Mouse (Mus musculus) frontal cortex, postnatal 14 days (tissue): ENCODE measurements around the gene Slc44a3.

ENCODE experiments used
- DNase-seq, 2 experiments: peaks; one replicate each; pipeline ENCODE4 v3.0.0; 2022; ENCODE audit warnings: low spot score in 2 of 2

The Slc44a3 gene

DNA sequence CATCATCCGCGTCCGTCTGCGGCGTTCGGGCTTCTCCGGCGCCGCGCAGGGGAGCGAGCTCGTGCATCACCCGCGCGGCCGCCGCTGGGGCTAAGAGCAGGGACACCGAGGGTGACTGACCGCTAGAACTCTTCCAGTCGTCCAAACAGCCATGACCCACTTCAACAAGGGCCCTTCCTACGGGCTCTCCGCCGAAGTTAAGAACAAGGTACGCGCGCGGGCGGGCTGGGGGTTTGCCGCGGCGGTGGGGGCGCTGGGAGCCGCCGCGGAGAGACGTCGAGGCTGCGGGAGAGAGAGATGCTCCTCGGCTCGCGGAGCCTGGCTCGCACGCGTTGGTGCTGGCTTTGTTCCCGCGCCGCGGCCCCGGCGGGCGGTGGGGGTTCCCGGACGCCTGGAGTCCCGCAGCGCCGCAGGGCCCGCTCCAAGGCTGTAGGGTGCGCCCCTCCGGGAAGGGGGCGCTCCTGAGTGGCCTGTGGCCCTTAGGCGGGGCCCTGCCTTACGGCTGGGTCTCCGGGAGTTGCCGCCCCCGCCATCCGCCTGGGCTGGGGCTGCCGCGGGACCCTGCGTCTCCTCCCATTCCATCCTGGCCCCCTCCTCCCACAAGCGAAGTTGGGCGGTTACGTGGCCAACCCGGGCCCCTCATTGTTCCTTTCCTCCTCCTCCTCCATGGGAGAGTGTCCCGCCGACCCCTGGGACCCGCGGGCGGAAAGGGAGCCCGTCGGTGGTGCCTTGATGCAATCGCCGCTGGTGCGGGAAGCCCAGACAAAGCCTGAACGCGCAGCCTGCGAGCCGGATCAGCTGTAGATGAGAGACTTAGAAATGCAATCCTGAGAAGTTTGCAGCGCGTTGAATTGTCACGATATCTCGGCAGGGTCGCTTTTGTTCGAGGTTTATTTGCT, 105.3 kb downstream of the Slc44a3 start:
- DNase-seq = peak; percentile 54 to 55

DNA sequence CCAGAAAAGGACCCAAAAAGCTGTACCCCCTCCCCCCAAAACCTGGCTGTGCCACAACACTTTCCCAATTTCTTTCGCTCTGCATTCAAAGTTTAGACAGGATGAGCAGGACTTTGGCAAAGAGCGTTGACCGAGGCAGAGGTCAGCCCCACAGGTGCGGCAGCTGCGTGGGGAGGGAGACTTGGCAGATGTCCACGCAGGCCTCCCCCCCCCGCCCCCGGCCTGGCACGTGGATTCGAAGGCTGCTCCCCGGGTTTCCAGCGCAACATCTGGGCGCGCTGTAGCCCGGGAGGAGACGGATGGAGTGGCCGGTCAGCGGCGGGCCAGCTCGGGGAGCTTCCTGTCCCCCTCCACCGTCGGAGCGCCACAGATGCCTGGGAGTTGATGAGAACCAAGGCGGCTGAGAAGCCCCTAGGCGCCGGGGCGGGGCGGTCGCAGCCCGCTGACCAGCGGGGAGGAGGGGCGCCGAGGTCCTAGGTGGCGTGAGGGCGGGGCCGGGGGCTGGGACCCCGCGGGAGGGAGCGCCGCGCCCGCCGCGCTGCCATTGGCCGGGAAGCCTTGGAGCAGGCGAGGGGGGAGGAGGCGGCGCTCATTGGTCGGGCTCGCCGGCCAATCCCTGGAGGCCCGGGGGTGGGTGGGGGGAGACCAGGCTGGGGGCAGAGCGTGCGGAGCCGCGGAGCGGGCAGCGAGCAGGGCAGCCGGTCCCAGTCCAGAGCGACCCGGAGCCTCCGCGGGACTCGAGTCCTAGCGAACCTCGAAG, 106.2 kb downstream of the Slc44a3 start, which contains the start of gene Cnn3:
Gene Cnn3, plus strand, starts transcription at position 637 of the 760 bp plus-strand sequence.
- DNase-seq = peak; percentile 61 to 66

DNA sequence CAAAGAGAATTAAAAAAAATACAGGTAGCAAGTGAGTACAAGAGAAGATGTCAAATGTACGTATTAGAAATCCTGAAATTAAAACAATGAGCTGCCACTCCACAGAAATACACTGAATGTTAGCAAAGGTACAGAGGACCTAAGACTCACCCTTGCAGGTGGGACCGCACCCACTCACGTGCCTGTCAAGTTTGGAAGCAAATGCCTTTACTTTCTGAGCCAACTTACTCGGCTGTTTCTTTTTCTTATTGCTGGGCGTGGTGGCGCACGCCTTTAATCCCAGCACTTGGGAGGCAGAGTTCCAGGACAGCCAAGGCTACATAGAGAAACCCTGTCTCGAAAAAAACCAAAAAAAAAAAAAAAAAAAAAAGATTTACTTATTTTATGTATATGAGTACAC, 109.8 kb downstream of the Slc44a3 start:
- DNase-seq = no peak

DNA sequence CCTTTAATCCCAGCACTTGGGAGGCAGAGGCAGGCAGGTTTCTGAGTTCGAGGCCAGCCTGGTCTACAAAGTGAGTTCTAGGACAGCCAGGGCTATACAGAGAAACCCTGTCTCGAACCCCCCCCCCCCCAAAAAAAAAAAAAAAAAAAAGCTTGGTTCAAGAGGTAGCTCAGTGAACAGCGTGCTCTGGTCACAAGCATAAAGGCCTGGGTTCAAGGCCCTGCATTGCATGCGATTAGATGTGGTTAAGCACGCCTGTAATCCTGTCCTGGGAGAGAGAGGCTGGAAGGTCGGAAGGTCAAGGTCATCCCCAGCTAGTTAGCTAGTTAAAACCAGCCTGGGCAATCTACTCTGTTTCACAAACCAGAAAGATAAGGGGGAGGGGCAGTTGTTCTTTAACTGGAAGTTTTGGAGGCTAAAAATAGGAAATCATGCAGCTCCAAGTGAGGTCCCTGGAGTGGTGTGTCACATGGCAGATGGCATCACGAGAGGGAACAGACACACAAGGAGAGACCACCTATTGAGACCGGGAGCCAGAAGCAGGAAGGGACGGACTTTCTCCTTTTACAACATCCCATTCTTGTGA, 113.3 kb downstream of the Slc44a3 start:
- no peak for DNase-seq

DNA sequence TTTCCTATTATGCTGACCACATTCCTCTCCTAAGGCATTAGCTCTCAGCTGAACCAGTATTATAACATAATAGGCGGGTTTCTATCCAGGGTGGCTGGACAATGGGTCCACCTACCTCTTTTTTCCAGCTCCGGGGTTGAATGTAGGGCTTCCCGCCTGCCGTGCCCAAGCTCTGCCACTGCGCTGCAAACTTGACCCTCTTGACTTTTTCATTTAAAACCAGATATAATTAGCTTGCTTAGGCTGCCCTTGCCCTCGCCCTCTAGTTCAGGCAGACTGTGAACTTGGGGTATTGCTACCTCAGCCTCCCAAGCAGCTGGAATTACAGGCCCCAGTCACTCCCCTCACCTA, 114.0 kb downstream of the Slc44a3 start:
- DNase-seq = no peak

DNA sequence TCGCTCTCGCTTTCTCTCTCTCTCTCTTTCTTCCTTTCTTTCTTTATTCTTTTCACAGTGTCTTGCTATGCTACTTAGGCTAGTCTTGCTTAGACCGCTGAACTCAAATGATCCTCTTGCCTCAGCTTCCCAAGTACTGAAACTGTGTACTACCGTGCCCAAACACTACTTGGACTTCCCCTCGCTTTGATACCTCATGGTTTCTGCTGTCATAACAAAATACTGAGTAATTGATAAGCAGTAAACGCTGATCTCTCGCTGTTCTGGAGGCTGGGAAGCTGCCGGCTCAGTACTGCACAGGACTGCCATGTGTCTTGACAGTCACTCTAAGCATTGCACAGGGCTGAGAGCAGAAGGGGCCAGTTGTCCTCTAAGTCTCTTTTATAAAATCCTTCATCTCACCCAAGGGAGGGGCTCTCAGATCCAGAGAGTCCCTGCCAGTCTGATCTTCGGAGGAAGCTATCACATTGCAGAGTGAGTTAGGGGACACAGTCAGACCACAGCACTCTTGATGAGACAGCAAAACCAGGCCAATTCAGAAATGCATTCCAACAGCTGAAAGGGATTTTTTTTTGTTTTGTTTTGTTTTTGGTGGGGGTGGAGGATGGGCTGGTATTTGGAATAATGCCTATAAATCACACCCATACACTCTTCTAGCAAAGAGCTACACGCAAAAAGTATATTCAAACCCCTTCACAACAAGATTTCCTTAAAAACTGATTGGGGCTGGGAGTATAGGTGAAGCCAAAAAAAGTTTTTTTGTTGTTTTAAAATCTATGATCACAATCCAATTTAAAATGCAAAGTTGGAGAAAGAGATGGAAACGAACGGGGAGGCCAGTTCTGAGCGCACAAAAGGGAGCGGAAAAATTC, 114.6 kb downstream of the Slc44a3 start:
- DNase-seq = no peak

DNA sequence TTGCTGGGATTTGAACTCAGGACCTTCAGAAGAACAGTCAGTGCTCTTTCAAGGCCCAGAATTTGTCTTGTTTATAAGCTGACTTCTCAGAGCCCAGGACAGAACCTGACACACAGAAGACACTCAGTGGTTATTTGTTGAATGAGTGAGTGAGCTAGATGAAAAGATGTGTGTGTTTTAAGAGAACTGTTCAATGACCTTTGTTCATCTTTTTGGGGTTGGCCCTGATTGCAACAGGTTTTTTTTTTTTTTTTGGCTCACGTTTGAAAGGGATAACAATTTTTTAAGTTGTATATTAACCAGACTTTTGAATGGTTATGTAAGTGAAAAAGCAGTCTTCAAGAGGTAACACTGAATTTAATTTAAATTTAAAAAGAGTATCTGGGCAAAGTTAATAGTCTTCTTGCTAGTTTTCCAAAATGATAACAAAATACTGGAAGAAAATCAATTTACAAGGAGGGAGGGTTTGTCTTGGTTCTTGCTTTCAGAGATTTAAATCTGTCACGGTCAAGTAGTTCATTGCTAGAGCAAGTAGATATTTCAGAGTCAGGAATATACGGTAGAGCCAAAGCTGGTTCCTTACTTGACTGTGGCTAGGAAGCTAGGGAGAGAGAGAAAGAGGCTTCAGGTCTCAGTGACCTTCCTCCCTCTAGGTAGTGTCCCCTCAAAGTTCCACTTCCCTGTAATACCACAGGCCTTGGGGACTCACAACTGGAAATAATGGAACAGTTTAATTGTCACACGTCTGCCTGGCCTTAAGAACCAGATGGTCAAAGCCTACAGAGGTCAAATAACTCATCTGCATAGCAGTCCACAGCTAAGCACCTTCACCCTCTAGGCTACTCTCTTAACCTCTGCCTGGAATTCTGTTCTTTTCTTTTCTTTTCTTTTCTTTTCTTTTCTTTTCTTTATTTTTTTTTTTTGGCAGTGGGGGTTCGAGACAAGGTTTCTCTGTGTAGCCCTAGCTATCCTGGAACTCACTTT, 115.7 kb downstream of the Slc44a3 start:
- no peak for DNase-seq

DNA sequence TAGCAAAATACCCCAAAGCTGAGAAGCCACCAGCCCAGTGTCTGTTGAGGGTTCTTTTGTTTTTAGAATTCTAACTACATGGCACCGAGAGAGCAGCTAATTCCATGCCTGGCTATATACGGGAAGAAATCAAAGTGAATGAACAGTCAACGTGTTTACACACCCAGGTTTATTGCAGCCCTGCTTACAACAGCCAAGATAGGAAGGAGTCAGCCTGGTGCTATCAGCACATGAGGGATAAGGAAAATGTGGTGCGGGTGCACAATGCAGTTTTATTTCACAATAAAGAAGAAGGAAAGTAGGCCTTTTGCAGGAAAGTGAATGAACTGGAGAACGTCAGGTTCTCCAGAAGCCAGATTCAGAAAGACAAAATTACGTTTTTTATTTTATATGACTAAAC, 120.8 kb downstream of the Slc44a3 start:
- no peak for DNase-seq
